Mouse (Mus musculus): ENCODE measurements around the gene Ndufa11.

The Ndufa11 gene

DNA sequence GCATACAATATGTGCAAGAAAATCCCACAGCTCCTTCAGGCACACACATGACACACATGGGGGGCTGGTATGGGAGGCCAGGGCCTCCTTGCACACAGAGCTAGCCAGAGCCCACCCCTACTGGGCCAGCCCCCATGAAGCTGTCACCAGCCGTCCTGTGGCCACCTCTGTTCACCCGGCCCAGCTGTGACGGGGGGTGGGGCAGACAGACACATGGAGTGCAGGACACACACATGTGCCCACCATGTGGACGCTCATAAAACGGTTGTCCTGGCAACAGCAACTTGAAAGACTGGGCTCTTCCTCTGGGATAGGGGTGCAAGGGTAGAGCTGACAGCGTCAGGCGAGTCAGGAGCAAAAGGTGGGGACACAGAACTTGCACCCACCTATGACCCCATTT lies 41.7 kb downstream of the Ndufa11 start:
- in situ Hi-C loops (cut with MboI), result no loop called here

DNA sequence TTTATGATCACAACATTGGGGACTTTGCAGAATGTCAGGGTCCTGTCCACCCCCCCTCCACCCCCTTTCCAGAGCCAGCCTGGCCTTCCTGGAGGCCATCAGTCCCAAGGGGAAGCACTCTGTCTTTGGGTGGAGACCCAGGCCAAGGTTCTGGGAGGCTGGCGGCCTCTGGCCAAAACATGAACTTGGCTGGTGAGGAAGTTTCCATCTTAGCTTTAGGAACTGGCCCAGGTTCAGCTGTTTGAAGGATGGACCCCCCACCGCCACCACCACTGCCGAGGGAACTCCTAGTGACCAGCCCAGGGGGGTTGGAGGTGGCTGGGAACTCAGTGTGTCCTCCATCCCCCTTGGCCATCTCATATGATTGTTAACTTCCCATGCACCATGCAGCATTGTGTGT lies 43.5 kb downstream of the Ndufa11 start:
- in situ Hi-C loops (cut with MboI), result no loop called here

DNA sequence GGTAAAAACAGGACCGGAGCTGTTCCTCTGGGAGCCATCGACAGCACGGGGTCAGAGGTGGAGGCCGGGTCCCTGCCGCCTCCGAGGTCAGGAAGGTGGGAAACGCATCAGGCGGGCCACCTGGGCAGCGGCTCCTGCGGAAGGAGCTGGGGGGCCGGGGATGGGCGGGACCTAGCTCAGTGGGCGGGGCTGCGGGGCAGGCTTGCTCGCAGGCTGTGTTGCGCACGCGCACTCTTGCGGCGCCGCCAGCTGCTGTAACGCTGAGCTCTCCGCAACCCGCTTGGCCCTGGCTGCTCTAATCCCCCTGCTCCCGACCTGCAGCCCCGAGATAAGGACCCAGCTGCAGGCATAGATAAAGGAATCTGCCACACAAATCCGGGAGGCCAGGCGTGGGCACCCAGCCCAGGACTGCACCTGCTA lies 44.4 kb downstream of the Ndufa11 start:
- in situ Hi-C loops (cut with MboI), result no loop called here

DNA sequence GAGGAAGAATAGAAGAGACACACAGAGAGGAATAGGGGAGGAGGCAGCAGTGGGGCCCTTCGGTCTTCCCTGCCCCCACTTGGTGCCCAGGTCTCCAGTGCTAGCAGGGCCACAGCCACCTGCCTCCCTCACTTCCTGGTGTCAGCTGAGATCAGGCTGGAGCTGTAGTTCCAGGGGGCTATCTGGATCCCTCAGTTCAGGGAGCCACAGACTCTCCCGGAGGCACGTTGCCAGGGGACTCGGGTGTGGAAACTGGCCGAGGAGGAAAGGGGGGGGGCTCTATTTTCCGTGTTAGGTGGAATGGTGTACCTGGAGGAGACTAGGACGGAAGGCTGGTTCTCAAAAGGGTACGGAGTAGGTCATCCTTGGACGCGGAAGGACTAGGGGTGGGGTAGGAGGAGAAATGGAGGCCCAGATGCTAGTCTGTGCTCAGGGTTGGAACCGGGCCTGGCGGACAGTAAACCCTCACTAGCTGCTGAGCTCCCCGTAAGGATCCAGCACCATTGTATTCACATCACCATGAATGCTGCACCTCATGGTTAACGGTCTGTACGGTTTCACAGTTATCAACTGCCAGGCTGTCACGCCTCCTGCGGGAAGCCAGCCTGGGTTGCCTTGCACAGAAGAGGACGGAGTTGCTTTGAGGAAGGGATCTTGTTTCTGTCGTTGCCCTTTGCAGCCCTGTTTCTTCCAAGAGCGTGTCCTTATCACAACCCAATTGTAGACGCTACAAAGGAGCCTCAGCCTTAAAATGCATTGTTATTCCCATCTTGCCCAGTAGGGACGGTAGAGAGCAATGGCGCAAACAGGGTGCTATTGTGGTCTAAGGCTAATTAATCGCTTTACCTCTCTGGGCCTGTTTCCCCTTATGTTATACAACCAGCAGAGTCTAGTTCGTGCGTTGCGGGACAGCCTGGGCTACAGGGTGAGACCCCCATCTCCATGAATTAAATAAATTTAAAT lies 45.5 kb downstream of the Ndufa11 start:
- in situ Hi-C loops (cut with MboI), result no loop called here

DNA sequence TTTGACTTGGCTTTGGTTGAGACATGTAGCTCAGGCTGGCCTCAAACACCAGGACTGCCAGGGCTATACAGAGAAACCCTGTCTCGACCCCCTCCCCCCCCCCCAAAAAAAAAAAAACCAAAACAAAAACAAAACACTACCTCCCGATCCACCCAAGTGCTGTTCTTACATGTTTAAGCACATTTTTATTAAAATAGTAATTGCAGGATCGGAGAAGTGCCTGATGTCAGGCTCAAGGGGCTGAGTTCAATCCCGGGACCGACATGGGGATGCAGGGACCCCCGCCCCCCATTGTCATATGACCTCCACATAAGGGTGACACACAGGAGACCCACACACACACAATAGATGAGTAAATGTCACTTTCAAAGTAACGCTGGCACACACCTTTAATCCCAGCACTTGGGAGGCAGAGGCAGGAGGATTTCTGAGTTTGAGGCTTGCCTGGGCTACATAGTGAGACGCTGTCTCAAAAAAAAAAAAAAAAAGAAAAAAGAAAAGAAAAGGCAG lies 46.2 kb downstream of the Ndufa11 start:
- in situ Hi-C loops (cut with MboI), result no loop called here

DNA sequence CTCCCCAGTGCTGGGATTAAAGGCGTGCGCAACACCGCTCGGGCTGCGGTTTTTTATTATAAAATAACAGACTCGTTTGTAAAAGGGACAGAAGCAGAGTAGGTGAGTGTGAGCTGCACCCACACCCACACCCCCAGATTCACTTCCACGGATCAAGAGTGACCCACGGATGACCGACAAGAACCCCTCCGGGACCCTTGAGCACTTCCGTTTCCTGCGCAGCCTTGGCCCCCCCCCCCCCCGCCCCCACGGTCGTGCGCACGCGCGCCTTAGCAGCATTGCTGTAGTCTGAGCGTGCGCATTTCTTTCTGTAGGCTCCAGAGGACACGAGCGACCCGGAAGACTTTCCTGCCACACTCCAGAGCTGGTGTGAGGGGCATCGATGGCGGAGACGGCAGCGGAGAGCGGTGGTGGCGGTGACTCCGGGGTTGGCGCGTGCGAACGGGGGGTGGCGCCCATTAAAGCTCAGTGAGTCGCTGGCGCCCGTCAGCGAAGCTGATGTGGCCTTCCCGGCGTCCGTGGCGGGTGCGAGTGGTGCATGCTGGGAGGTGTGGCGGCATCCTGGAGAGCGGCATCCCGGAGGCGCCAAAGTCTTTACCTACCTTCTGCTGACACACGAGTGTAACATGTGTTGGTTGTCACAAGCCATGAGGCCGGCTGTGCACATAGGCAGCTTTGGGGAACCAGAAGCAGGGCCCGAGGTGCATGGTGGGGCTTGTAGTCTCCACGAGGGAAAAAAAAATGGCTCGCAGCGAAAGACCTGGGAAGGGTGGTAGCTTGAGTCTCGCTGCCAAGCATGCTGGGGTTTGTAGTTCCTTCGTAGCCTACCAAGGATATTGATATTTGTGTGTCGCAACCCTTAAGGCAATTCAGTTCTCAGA lies 47.1 kb downstream of the Ndufa11 start, which contains the start of gene Dus3l:
TSS of gene Dus3l (plus strand) at position 284 of the 881 bp plus-strand sequence.
- in situ Hi-C loops (cut with MboI), result no loop called here

DNA sequence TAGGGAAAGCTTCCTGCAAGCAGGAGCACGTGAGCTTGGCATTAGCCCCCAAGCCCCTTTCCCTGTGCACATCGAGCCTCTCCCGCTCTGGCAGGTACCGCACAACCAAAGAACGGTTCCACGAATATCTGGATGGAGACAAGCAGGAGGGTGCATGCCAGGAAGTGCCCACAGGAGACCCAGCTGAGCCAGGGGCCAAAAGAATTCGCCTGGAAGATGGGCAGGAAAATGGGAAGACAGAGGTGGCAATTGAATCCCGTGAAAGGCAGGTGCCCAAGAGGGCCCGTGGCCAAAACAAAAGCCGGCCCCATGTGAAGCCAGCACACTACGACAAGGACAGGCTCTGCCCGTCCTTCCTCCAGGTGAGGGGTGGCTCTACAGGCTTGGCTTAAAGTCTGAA lies 47.9 kb downstream of the Ndufa11 start:
- in situ Hi-C loops (cut with MboI), result no loop called here

DNA sequence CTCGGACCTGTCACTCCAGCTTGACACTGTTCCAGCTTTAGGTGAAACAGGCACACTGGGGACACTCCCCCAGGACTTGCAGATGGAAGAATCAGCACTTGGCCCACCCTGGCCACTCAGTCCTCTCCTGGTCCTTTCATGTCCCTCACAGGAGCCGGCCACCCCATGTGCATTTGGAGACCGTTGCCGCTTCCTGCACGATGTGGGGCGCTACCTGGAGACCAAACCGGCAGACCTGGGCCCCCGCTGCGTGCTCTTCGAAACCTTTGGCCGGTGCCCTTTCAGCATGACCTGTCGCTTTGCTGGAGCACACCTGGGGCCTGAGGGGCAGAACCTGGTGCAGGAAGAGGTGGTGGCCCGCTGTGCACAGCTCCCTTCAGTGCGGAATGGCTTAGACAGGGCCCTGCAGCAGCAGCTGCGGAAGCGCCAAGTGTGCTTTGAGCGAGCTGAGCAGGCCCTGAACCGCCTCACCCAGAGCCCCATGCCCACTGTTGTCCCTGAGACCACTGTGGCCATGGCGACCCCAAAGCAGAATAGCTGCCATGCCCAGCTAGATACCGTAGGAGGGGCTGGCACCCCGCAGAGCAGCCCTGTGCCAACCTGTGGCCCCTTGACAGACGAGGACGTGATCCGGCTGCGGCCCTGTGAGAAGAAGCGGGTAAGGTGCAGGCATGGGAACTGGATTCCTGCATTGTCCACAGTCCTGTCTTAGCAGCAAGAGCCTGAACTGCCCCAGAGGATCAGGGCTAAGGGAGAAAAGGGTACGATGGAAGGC lies 49.3 kb downstream of the Ndufa11 start:
- in situ Hi-C loops (cut with MboI), result no loop called here

DNA sequence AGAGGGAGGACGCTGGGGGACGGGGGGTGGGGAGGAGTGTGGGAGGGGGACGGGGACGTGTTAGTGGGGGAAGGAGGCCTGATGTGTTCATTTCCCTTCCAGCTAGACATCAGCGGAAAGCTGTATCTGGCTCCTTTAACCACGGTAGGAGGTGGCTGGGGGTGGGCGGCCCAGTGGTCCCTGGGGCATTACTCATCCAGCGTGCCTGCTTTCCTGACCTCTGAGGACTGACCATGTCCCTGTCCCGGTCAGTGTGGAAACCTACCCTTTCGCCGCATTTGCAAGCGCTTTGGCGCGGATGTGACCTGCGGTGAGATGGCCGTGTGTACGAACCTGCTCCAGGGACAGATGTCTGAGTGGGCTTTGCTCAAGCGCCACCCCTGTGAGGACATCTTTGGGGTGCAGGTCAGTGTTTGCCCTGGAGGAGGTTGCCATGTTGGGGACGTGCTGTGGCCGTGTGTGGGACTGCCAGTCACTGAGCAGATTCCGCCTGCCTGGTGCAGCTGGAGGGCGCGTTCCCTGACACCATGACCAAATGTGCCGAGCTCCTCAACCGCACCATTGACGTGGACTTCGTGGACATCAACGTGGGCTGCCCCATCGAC lies 50.1 kb downstream of the Ndufa11 start:
- in situ Hi-C loops (cut with MboI), result no loop called here

DNA sequence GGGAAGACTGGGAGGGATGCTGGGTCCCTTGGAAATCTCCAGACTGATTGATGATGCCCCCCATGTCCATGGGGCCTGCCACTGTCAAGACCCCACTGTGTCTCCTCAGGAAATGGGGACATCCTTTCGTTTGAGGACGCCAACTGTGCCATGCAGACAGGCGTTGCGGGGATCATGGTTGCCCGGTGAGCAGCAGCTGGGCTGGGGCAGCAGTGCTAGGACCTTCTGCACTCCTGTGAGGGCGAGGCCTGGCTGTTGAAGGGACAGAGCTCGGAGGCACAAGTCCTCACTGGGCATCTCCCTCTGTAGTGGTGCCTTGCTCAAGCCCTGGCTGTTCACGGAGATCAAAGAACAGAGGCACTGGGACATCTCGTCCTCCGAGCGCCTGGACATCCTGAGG lies 51.4 kb downstream of the Ndufa11 start:
- in situ Hi-C loops (cut with MboI), result no loop called here

DNA sequence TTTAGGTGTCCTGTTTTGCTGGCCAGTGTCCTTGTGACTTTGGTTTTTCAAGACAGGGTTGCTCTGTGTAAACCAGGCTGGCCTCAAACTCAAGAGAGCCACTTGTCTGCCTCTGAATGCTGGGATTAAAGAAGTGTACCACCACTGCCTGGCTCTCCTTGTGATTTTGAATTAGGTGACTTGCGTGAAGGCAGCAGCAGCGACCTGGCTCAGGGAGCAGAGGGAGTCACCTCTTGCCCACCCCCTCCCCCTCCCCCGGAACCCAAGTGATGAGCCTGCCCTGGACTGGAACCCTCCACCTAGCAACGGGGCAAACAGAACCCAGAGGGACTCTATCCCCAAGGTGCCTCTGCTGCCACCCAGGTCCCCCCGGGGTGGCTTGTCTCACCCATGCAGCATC lies 52.4 kb downstream of the Ndufa11 start, which contains the start of gene Prr22:
TSS of gene Prr22 (plus strand) at position 301 of the 400 bp plus-strand sequence.
- in situ Hi-C loops (cut with MboI), result no loop called here
